Mouse (Mus musculus) macrophage (primary cell): ENCODE measurements around the gene Tnfaip3. TPM values are rescaled to one million over a fixed set of nuclear protein-coding genes. Genes with fewer than 3 reads are reported as not detected.

ENCODE experiments used
- H3K27ac ChIP-seq: fragments of 350-480 bp; formaldehyde crosslinking; 2 replicates; pipeline ENCODE4 v1.9.0; 2021
- H3K36me3 ChIP-seq: fragments of 350-480 bp; formaldehyde crosslinking; 2 replicates; pipeline ENCODE4 v1.9.0; 2021; ENCODE audit errors: inconsistent target
- H3K4me3 ChIP-seq: fragments of 350-480 bp; formaldehyde crosslinking; 2 replicates; pipeline ENCODE4 v1.9.0; 2021; ENCODE audit errors: inconsistent target
- H3K79me2 ChIP-seq: fragments of 350-480 bp; formaldehyde crosslinking; 2 replicates; pipeline ENCODE4 v1.9.0; 2021; ENCODE audit errors: inconsistent target
- WGBS: methylation state at CpG from one replicate; pipeline ENCODE4 v1.1.7; 2026; ENCODE audit warnings: inconsistent platforms; ENCODE audit not compliant: missing documents; 5-methylcytosine and 5-hydroxymethylcytosine counted together
- polyA plus RNA-seq: library from polyadenylated mRNA; stranded (reverse); fragments of 250-400 nt; gene quantifications from 3 replicates; pipeline ENCODE4 v1.2.4, GENCODE M21; 2018; ENCODE audit warnings: inconsistent platforms

Tnfaip3 gene
- polyA plus RNA-seq, 1 experiment from 2014 or later = 19.8 TPM

- H3K27ac ChIP-seq = peak overlapping the region; percentile 59
- peaks cover 91% of the 10 kb centered on the region for H3K79me2 ChIP-seq
- no peak overlapping the region for H3K4me3 ChIP-seq
- H3K36me3 ChIP-seq = peaks cover 46% of the 10 kb centered on the region
- WGBS = 93% methylated on average over 8 of the region's 8 CpGs
Measured at GRCm38 (mm10) chr10:19007897-19008606, 7.4 kb downstream of the Tnfaip3 start.

GRCm38 (mm10) chr10:19002091-19002785 is 13.2 kb downstream of the Tnfaip3 start:
- WGBS = 76% methylated on average over 12 of the region's 12 CpGs
- H3K36me3 ChIP-seq = peaks cover 63% of the 10 kb centered on the region
- peaks cover 40% of the 10 kb centered on the region; the same call in 1 of the 2 replicates for H3K79me2 ChIP-seq
- no peak overlapping the region for H3K27ac ChIP-seq
- H3K4me3 ChIP-seq = no peak overlapping the region

- WGBS = 78% methylated on average over 2 of the region's 2 CpGs
- Histone ChIP-seq H3K27ac (no peak overlapping the region), H3K4me3 (no peak overlapping the region), H3K79me2 (peaks cover 12% of the 10 kb centered on the region; the same call in 1 of the 2 replicates), H3K36me3 (peaks cover 35% of the 10 kb centered on the region)
Measured at GRCm38 (mm10) chr10:18999427-18999826, 16.0 kb downstream of the Tnfaip3 start.

DNA sequence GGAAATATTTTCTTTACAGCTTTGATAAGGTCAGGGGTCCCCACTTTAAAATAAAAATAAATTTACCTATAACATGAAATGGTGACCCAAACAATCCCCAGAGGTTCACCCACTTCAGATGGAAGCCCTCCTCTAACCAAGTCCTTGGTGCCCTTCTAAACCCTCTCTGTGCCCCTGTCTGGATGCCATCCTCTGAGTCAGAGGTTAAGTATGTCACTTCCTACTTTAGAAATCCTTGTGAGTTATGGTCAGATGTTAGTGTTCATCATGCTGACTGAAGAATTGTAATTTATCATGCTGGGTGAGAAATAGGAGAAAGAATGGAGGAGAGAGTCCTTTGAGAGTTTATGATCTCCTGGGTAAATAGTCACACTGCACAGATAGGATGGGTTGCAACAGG is 19.1 kb downstream of the Tnfaip3 start:
- H3K36me3 ChIP-seq = 0 out of 2 replicates have a peak, but pooled peaks cover 5% of the 10 kb centered on the region
- peak overlapping the region; percentile 92 for H3K27ac ChIP-seq
- H3K79me2 ChIP-seq = no peaks in the 10 kb centered on the region
- H3K4me3 ChIP-seq = no peak overlapping the region

GRCm38 (mm10) chr10:18995465-18996261 is 19.8 kb downstream of the Tnfaip3 start:
- H3K79me2 ChIP-seq = no peaks in the 10 kb centered on the region
- WGBS = 89% methylated on average over 12 of the region's 12 CpGs
- no peaks in the 10 kb centered on the region for H3K36me3 ChIP-seq
- H3K4me3 ChIP-seq = no peak overlapping the region
- peak overlapping the region; percentile 92 for H3K27ac ChIP-seq

DNA sequence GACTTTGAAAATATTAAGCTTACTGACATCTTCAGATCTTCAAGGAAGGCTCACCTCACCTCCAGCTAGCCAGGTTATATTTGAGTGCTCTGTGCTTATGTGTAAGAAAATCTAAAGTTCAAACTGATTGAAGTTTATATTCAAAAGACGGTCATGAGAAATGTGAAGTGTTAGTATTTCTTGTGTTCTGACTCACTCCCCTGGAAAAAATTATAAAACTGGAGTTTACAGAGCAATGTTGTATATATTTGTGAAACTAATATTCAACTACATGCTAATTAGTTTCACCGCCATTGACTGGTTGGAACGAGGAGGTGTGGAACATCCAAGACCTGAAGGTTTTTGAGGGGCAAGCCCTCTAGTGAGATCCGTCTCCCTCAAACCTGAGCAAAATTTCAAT is 22.5 kb downstream of the Tnfaip3 start:
- H3K27ac ChIP-seq = no peak overlapping the region
- WGBS = 96% methylated on average over 4 of the region's 4 CpGs

GRCm38 (mm10) chr10:18991057-18991456 is 24.4 kb downstream of the Tnfaip3 start:
- Histone ChIP-seq H3K4me3 (no peak overlapping the region), H3K79me2 (no peaks in the 10 kb centered on the region), H3K27ac (no peak overlapping the region), H3K36me3 (no peaks in the 10 kb centered on the region)
- 89% methylated on average over 4 of the region's 4 CpGs for WGBS

More for the DNA sequence above, 22.5 kb downstream of the Tnfaip3 start:
- Histone ChIP-seq H3K36me3 (no peaks in the 10 kb centered on the region), H3K79me2 (no peaks in the 10 kb centered on the region), H3K4me3 (no peak overlapping the region)

DNA sequence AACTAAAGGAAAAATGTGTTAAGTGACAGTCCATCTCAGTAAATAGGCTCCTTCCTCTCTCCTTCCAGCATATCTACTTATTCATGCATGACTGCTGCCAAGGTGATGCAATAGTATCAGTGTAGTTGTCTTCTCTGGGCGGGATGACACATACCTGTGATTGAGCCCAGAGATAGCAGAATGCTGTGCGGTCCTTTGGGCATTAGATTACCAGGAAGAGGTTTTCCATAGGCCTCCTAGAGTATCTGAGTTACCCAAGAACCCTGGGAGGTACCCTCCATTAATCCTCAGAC is 27.6 kb downstream of the Tnfaip3 start:
- Histone ChIP-seq H3K36me3 (no peaks in the 10 kb centered on the region), H3K27ac (no peak overlapping the region), H3K4me3 (no peak overlapping the region), H3K79me2 (no peaks in the 10 kb centered on the region)
- 90% methylated on average over 2 of the region's 2 CpGs for WGBS

GRCm38 (mm10) chr10:18987046-18987906 is 28.2 kb downstream of the Tnfaip3 start:
- 46% methylated on average over 2 of the region's 2 CpGs for WGBS
- Histone ChIP-seq H3K36me3 (no peaks in the 10 kb centered on the region), H3K4me3 (no peak overlapping the region), H3K27ac (no peak overlapping the region), H3K79me2 (no peaks in the 10 kb centered on the region)

- H3K27ac ChIP-seq = no peak overlapping the region
- WGBS = 95% methylated on average over 2 of the region's 3 CpGs
Measured at GRCm38 (mm10) chr10:18985516-18985915, 29.9 kb downstream of the Tnfaip3 start.

GRCm38 (mm10) chr10:18983514-18983913 is 31.9 kb downstream of the Tnfaip3 start:
- WGBS = 77% methylated on average over 5 of the region's 6 CpGs
- Histone ChIP-seq H3K27ac (no peak overlapping the region), H3K4me3 (no peak overlapping the region), H3K36me3 (no peaks in the 10 kb centered on the region), H3K79me2 (no peaks in the 10 kb centered on the region)

More at GRCm38 (mm10) chr10:18985516-18985915, 29.9 kb downstream of the Tnfaip3 start:
- Histone ChIP-seq H3K36me3 (no peaks in the 10 kb centered on the region), H3K4me3 (no peak overlapping the region), H3K79me2 (no peaks in the 10 kb centered on the region)

- Histone ChIP-seq H3K36me3 (no peaks in the 10 kb centered on the region), H3K4me3 (no peak overlapping the region), H3K27ac (no peak overlapping the region), H3K79me2 (no peaks in the 10 kb centered on the region)
- WGBS = 89% methylated on average over 3 of the region's 3 CpGs
Measured at GRCm38 (mm10) chr10:18974486-18974885, 41.0 kb downstream of the Tnfaip3 start.

DNA sequence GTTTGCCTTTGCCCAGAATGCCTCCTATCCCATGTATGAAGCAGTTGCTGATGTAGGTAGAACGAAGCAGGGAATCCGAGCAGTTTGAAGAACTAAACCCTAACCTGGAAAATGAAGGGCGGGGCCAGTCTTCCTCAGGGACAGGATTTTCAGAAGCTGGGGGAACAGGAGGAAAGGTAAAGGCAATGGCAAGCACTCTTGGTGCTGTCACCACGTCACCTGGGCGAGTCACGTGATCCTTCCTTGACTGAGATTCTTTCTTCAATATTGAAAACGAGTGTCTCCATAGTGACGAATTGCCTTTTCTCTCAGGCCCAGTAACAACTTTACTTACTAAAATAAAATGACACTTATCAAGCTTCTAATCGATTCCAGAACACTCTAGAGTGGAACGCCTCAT is 48.6 kb downstream of the Tnfaip3 start:
- 94% methylated on average over 10 of the region's 10 CpGs for WGBS
- Histone ChIP-seq H3K4me3 (no peak overlapping the region), H3K36me3 (no peaks in the 10 kb centered on the region), H3K27ac (no peak overlapping the region), H3K79me2 (no peaks in the 10 kb centered on the region)

GRCm38 (mm10) chr10:18965601-18966000 is 49.9 kb downstream of the Tnfaip3 start:
- Histone ChIP-seq H3K79me2 (no peaks in the 10 kb centered on the region), H3K27ac (no peak overlapping the region), H3K4me3 (no peak overlapping the region), H3K36me3 (no peaks in the 10 kb centered on the region)
- 82% methylated on average over 4 of the region's 4 CpGs for WGBS
